Comparison of ENCODE assay signal across 9 mouse cellular contexts in genomic region chr9:108949231-108949966, GRCm38 (mm10). TPM values are rescaled to one million over a fixed set of nuclear protein-coding genes. Genes with fewer than 3 reads are reported as not detected.
DNase-seq lines count a peak whose midpoint lies in the region; ATAC-seq lines count a peak whose summit lies in the region.
"Had no signal": no experiment of that assay in that cellular context is flagged by ENCODE, and none has a peak within 500 bp of the region (broad histone marks: within the 10 kb centered on the region; RNA-seq: fewer than 3 reads in every experiment).

No protein-coding gene starts in this region.

- peaks cover 70% of the 10 kb centered on the region for H3K36me3 ChIP-seq in hindbrain, embryonic 10.5 days
- H3K36me3 ChIP-seq in hindbrain, embryonic 14.5 days (replicated peaks; ENCODE audit: control insufficient read depth, insufficient read depth), result peaks cover 62% of the 10 kb centered on the region
- H3K36me3 ChIP-seq in embryonic facial prominence, embryonic 15.5 days, result peaks cover 64% of the 10 kb centered on the region
- H3K36me3 ChIP-seq in midbrain, embryonic 11.5 days (ENCODE audit: control insufficient read depth, insufficient read depth, low read length), result peaks cover 44% of the 10 kb centered on the region

- no peak for ATAC-seq in hindbrain, embryonic 14.5 days (ENCODE audit: low FRiP score)
- peak; percentile 80 for ATAC-seq in embryonic facial prominence, embryonic 15.5 days (ENCODE audit: insufficient number of reproducible peaks, low FRiP score, low TSS enrichment, low read depth)
- no peak for ATAC-seq in midbrain, embryonic 11.5 days (ENCODE audit: low FRiP score)

- DNase-seq in hindbrain, embryonic 10.5 days (ENCODE audit: low spot score), result peak; percentile 48
- DNase-seq in hindbrain, embryonic 14.5 days (ENCODE audit: low spot score), result no peak
- peak; percentile 73 for DNase-seq in heart, postnatal 4 days
- DNase-seq in lung, postnatal 14 days, result peak; percentile 25
- DNase-seq in layer of hippocampus, adult 8-10 months (ENCODE audit: low spot score in 2 of 2), result no peak
- DNase-seq in midbrain, embryonic 11.5 days (ENCODE audit: low spot score, missing footprints), result no peak
- no peak for DNase-seq in right cerebral cortex, postnatal 10 days (ENCODE audit: low spot score in 2 of 2)

- H3K9ac ChIP-seq in hindbrain, embryonic 14.5 days, result no peak overlapping the region
- H3K9ac ChIP-seq in embryonic facial prominence, embryonic 15.5 days, result no peak overlapping the region
- no peak overlapping the region for H3K9ac ChIP-seq in midbrain, embryonic 11.5 days (ENCODE audit: low read length)

- WGBS in hindbrain, embryonic 10.5 days, result 76% methylated on average over 13 of the region's 13 CpGs
- 87% methylated on average over 13 of the region's 13 CpGs for WGBS in hindbrain, embryonic 14.5 days
- WGBS in embryonic facial prominence, embryonic 15.5 days, result 19% methylated on average over 13 of the region's 13 CpGs
- 85% methylated on average over 13 of the region's 13 CpGs for WGBS in midbrain, embryonic 11.5 days

- peaks cover 23% of the 10 kb centered on the region for H3K27me3 ChIP-seq in hindbrain, embryonic 10.5 days (ENCODE audit: insufficient read depth, poor library complexity, severe bottlenecking)
- H3K27me3 ChIP-seq in hindbrain, embryonic 14.5 days (ENCODE audit: control insufficient read depth, insufficient read depth, low read length), result peaks cover 24% of the 10 kb centered on the region
- no peaks in the 10 kb centered on the region for H3K27me3 ChIP-seq in embryonic facial prominence, embryonic 15.5 days
- H3K27me3 ChIP-seq in midbrain, embryonic 11.5 days (ENCODE audit: control insufficient read depth, insufficient read depth, low read length), result peaks cover 10% of the 10 kb centered on the region

- H3K4me2 ChIP-seq in hindbrain, embryonic 14.5 days (replicated peaks), result no peak overlapping the region
- H3K4me2 ChIP-seq in embryonic facial prominence, embryonic 15.5 days (replicated peaks), result peak overlapping the region; percentile 29
- no peak overlapping the region for H3K4me2 ChIP-seq in midbrain, embryonic 11.5 days

- H3K4me3 ChIP-seq in hindbrain, embryonic 10.5 days, result no peak overlapping the region
- no peak overlapping the region for H3K4me3 ChIP-seq in hindbrain, embryonic 14.5 days (replicated peaks; ENCODE audit: low read length)
- no peak overlapping the region for H3K4me3 ChIP-seq in embryonic facial prominence, embryonic 15.5 days (replicated peaks)
- no peak overlapping the region for H3K4me3 ChIP-seq in midbrain, embryonic 11.5 days (ENCODE audit: low read depth, low read length)

- peaks cover 28% of the 10 kb centered on the region for H3K4me1 ChIP-seq in hindbrain, embryonic 10.5 days (replicated peaks)
- no peaks in the 10 kb centered on the region for H3K4me1 ChIP-seq in hindbrain, embryonic 14.5 days (replicated peaks; ENCODE audit: control insufficient read depth, insufficient read depth, low read length)
- H3K4me1 ChIP-seq in embryonic facial prominence, embryonic 15.5 days, result peaks cover 67% of the 10 kb centered on the region
- 0 out of 2 replicates have a peak, but pooled peaks cover 2% of the 10 kb centered on the region for H3K4me1 ChIP-seq in midbrain, embryonic 11.5 days (ENCODE audit: control insufficient read depth, insufficient read depth, low read length)

- H3K9me3 ChIP-seq in hindbrain, embryonic 10.5 days, result no peaks in the 10 kb centered on the region
- H3K9me3 ChIP-seq in hindbrain, embryonic 14.5 days (ENCODE audit: control insufficient read depth, low read length), result no peaks in the 10 kb centered on the region
- no peaks in the 10 kb centered on the region for H3K9me3 ChIP-seq in embryonic facial prominence, embryonic 15.5 days (replicated peaks)
- no peaks in the 10 kb centered on the region for H3K9me3 ChIP-seq in midbrain, embryonic 11.5 days (ENCODE audit: control insufficient read depth, low read length)

- H3K27ac ChIP-seq in hindbrain, embryonic 10.5 days, result 0 out of 2 replicates have a peak overlapping the region, but pooled peaks have one; percentile 25
- H3K27ac ChIP-seq in hindbrain, embryonic 14.5 days, result no peak overlapping the region
- H3K27ac ChIP-seq in embryonic facial prominence, embryonic 15.5 days (replicated peaks), result peak overlapping the region; percentile 93
- no peak overlapping the region for H3K27ac ChIP-seq in midbrain, embryonic 11.5 days (ENCODE audit: low read depth, low read length)

RNA-seq across cellular contexts. Expression of gene Col7a1, which starts 4.0 kb away (rescaled TPM):
- polyA plus RNA-seq in hindbrain, embryonic 10.5 days (2016; fragmentation: Nextera tagmentation; extraction: Ambion mirVana), result 1.2 and 3.3 TPM in 2 replicates
- 1.3 and 3.0 TPM in 2 replicates for polyA plus RNA-seq in hindbrain, embryonic 14.5 days (2014; fragmentation: Nextera tagmentation; extraction: Ambion mirVana)
- polyA plus RNA-seq in embryonic facial prominence, embryonic 15.5 days (2015; fragmentation: Nextera tagmentation; extraction: Ambion mirVana), result 38.7 and 48.9 TPM in 2 replicates
- 1 to 10 TPM in 1 of 2 experiments, under 1 TPM in 1; 0.81 to 1.3 TPM for total RNA-seq in heart, postnatal 4 days (2021)
- 1 to 10 TPM; 1.9 to 4.3 (median 3.9) TPM for total RNA-seq in layer of hippocampus, adult 8-10 months (2022)
- 1.1 and 2.2 TPM in 2 replicates for polyA plus RNA-seq in midbrain, embryonic 11.5 days (2014; fragmentation: Nextera tagmentation; extraction: Ambion mirVana)

RNA-seq across cellular contexts. Expression of gene Uqcrc1, which starts 13.0 kb away (rescaled TPM):
- 478 and 495 TPM in 2 replicates for polyA plus RNA-seq in hindbrain, embryonic 10.5 days (2016; fragmentation: Nextera tagmentation; extraction: Ambion mirVana)
- 469 and 503 TPM in 2 replicates for polyA plus RNA-seq in hindbrain, embryonic 14.5 days (2014; fragmentation: Nextera tagmentation; extraction: Ambion mirVana)
- 470 and 480 TPM in 2 replicates for polyA plus RNA-seq in embryonic facial prominence, embryonic 15.5 days (2015; fragmentation: Nextera tagmentation; extraction: Ambion mirVana)
- 1,000 to 10,000 TPM; 1,397 to 1,461 TPM for total RNA-seq in heart, postnatal 4 days (2021)
- 100 to 1,000 TPM; 343 to 352 (median 351) TPM for total RNA-seq in layer of hippocampus, adult 8-10 months (2022)
- 378 and 408 TPM in 2 replicates for polyA plus RNA-seq in midbrain, embryonic 11.5 days (2014; fragmentation: Nextera tagmentation; extraction: Ambion mirVana)

RNA-seq across cellular contexts. Expression of gene Tmem89, which starts 35.0 kb away (rescaled TPM):
- polyA plus RNA-seq in hindbrain, embryonic 10.5 days (2016; fragmentation: Nextera tagmentation; extraction: Ambion mirVana), result 0.17 and 0.24 TPM in 2 replicates
- 0.27 TPM in 1 of 2 replicates, not detected in the other for polyA plus RNA-seq in hindbrain, embryonic 14.5 days (2014; fragmentation: Nextera tagmentation; extraction: Ambion mirVana)
- polyA plus RNA-seq in embryonic facial prominence, embryonic 15.5 days (2015; fragmentation: Nextera tagmentation; extraction: Ambion mirVana), result 0.38 and 0.83 TPM in 2 replicates
- not detected for total RNA-seq in heart, postnatal 4 days (2021)
- under 1 TPM in 1 of 4 experiments, not detected in 3; 0.78 TPM for total RNA-seq in layer of hippocampus, adult 8-10 months (2022)
- polyA plus RNA-seq in midbrain, embryonic 11.5 days (2014; fragmentation: Nextera tagmentation; extraction: Ambion mirVana), result not detected in 2 replicates
- total RNA-seq: gastrocnemius, postnatal 4 days had no signal

RNA-seq across cellular contexts. Expression of gene Ucn2, which starts 36.4 kb away (rescaled TPM):
- polyA plus RNA-seq in hindbrain, embryonic 10.5 days (2016; fragmentation: Nextera tagmentation; extraction: Ambion mirVana), result not detected in 2 replicates
- 0.23 TPM in 1 of 2 replicates, not detected in the other for polyA plus RNA-seq in hindbrain, embryonic 14.5 days (2014; fragmentation: Nextera tagmentation; extraction: Ambion mirVana)
- polyA plus RNA-seq in embryonic facial prominence, embryonic 15.5 days (2015; fragmentation: Nextera tagmentation; extraction: Ambion mirVana), result 0.89 and 1.2 TPM in 2 replicates
- total RNA-seq in heart, postnatal 4 days (2021), result not detected
- under 1 TPM in 2 of 4 experiments, not detected in 2; 0.45 to 0.55 TPM for total RNA-seq in layer of hippocampus, adult 8-10 months (2022)
- 0.15 TPM in 1 of 2 replicates, not detected in the other for polyA plus RNA-seq in midbrain, embryonic 11.5 days (2014; fragmentation: Nextera tagmentation; extraction: Ambion mirVana)

RNA-seq across cellular contexts. Expression of gene Pfkfb4, which starts 42.2 kb away (rescaled TPM):
- 11.9 and 17.6 TPM in 2 replicates for polyA plus RNA-seq in hindbrain, embryonic 10.5 days (2016; fragmentation: Nextera tagmentation; extraction: Ambion mirVana)
- 22.5 and 23.9 TPM in 2 replicates for polyA plus RNA-seq in hindbrain, embryonic 14.5 days (2014; fragmentation: Nextera tagmentation; extraction: Ambion mirVana)
- polyA plus RNA-seq in embryonic facial prominence, embryonic 15.5 days (2015; fragmentation: Nextera tagmentation; extraction: Ambion mirVana), result 14.0 and 14.9 TPM in 2 replicates
- total RNA-seq in heart, postnatal 4 days (2021), result 1 to 10 TPM; 3.4 TPM
- 10 to 100 TPM; 11.5 to 15.8 (median 15.4) TPM for total RNA-seq in layer of hippocampus, adult 8-10 months (2022)
- 7.7 and 10.5 TPM in 2 replicates for polyA plus RNA-seq in midbrain, embryonic 11.5 days (2014; fragmentation: Nextera tagmentation; extraction: Ambion mirVana)

Comparison
In these comparisons a context has a peak if more than half of its experiments do, and no peak if none do; other contexts are left out.
1. DNase-seq: peak in hindbrain, embryonic 10.5 days (single experiment), heart, postnatal 4 days (single experiment) and lung, postnatal 14 days (single experiment); none in hindbrain, embryonic 14.5 days (single experiment), layer of hippocampus, adult 8-10 months (0 of 2), midbrain, embryonic 11.5 days (single experiment) and right cerebral cortex, postnatal 10 days (0 of 2).
2. H3K27ac ChIP-seq: peak in hindbrain, embryonic 10.5 days (single experiment) and embryonic facial prominence, embryonic 15.5 days (single experiment); none in hindbrain, embryonic 14.5 days (single experiment) and midbrain, embryonic 11.5 days (single experiment).